Mouse (Mus musculus) liver, embryonic 14.5 days (tissue): ENCODE data around the gene Fhit.

ENCODE experiments used
- CTCF ChIP-seq: IDR thresholded peaks from 2 replicates; pipeline ENCODE4 v1.5.1; 2016; ENCODE audit warnings: antibody characterized with exemption, low read depth, control low read depth
- EP300 ChIP-seq: IDR thresholded peaks from 2 replicates; pipeline ENCODE4 v1.6.1; 2016; ENCODE audit warnings: antibody characterized with exemption, low read depth

- TF ChIP-seq CTCF (no peak), EP300 (no peak)
These were observed 738.3 kb downstream of the Fhit start for GRCm38 (mm10) chr14:10423499-10423898.
